Mouse (Mus musculus): ENCODE results near the gene Nod2.

DNA sequence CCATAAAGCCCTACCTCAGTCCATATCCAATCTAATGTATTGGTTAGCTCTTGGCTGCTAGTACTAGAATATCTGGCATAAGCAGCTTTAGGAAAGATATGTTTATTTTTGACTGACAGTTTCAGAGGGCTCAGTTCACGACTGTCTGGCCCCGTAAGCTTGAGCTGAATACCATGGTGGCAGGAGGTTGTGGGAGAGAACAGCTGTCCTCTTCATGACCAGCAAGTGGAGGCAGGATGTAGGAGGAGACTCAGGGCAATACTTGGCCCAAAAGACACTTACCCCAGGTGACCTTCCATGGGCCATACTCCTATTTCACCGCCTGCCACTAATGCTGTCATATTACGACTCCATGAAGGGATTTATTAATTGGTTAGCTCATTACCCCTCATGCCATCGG is 26.7 kb downstream of the Nod2 start:
- TF ChIP-seq POLR2A (IDR thresholded peaks at IDR 0.05; ENCODE audit: low read depth, low read length), result no peak
- TF ChIP-seq CTCF (IDR thresholded peaks at IDR 0.05; ENCODE audit: borderline replicate concordance, insufficient read depth, low read length), result no peak
